Mouse (Mus musculus) intestine, embryonic 14.5 days (tissue): ENCODE measurements around the gene Cdc42ep1. TPM values are rescaled to one million over a fixed set of nuclear protein-coding genes. Genes with fewer than 3 reads are reported as not detected.
A peak's percentile ranks its signal among the peaks of the same experiment; 100 is the strongest.

Experiments
- ATAC-seq: fragments of 200-750 bp; cut with Nextera tagmentation; replicated peaks from 2 replicates; pipeline ENCODE4 v1.8.0; 2017; ENCODE audit warnings: low read depth, moderate number of reproducible peaks, moderate TSS enrichment, moderate library complexity; ENCODE audit not compliant: low FRiP score, low TSS enrichment
- DNase-seq: peaks from one replicate; pipeline ENCODE4 v3.0.0-alpha.2; 2018; ENCODE audit warnings: low spot score
- H3K27ac ChIP-seq: fragments of 300-500 bp; sonication (generic); 2 replicates; pipeline ENCODE4 v1.5.1; 2014; ENCODE audit warnings: low read depth, mild to moderate bottlenecking, control low read depth
- H3K27me3 ChIP-seq: fragments of 300-500 bp; sonication (generic); replicated peaks from 2 replicates; pipeline ENCODE4 v1.6.1; 2014; ENCODE audit warnings: low read length, control low read depth; ENCODE audit not compliant: control insufficient read depth, insufficient read depth
- H3K36me3 ChIP-seq: fragments of 300-500 bp; sonication (generic); 2 replicates; pipeline ENCODE4 v1.6.1; 2014; ENCODE audit warnings: low read length, control low read depth; ENCODE audit not compliant: control insufficient read depth, insufficient read depth
- H3K4me1 ChIP-seq: fragments of 300-500 bp; sonication (generic); replicated peaks from 2 replicates; pipeline ENCODE4 v1.6.1; 2014; ENCODE audit warnings: low read length, control low read depth, mixed read lengths; ENCODE audit not compliant: control insufficient read depth, insufficient read depth
- H3K4me2 ChIP-seq: fragments of 300-500 bp; sonication (generic); 2 replicates; pipeline ENCODE4 v1.6.1; 2014; ENCODE audit warnings: low read length
- H3K4me3 ChIP-seq: fragments of 300-500 bp; sonication (generic); 2 replicates; pipeline ENCODE4 v1.5.1; 2014; ENCODE audit warnings: low read depth, low read length, control low read depth, mixed read lengths
- H3K9ac ChIP-seq: fragments of 300-500 bp; sonication (generic); 2 replicates; pipeline ENCODE4 v1.6.1; 2014; ENCODE audit warnings: mild to moderate bottlenecking, low read length
- H3K9me3 ChIP-seq: fragments of 300-500 bp; sonication (generic); 2 replicates; pipeline ENCODE4 v1.6.1; 2016; ENCODE audit warnings: low read length, control low read depth; ENCODE audit not compliant: control insufficient read depth
- WGBS: fragments of 180-500 bp; shearing (Covaris S2); extraction: QIAGEN DNeasy Blood & Tissue Kit; methylation state at CpG from one replicate; pipeline ENCODE4 v1.1.7; 2014; 5-methylcytosine and 5-hydroxymethylcytosine counted together
- polyA plus RNA-seq: library from polyadenylated mRNA; unstranded; fragments of >200 nt; fragmentation: Nextera tagmentation; extraction: Ambion mirVana; gene quantifications from 2 replicates; pipeline ENCODE4 v1.2.1, GENCODE M21; 2014

The Cdc42ep1 gene
- polyA plus RNA-seq, 1 experiment from 2014 or later: 45.7 TPM

GRCm38 (mm10) chr15:78815314-78816073, 26.9 kb upstream of the Cdc42ep1 start:
- Histone ChIP-seq H3K4me1 (peaks cover 5% of the 10 kb centered on the region; the same call in 1 of the 2 replicates), H3K27me3 (no peaks in the 10 kb centered on the region), H3K9ac (no peak overlapping the region), H3K4me3 (no peak overlapping the region), H3K4me2 (no peak overlapping the region), H3K36me3 (no peaks in the 10 kb centered on the region), H3K9me3 (no peaks in the 10 kb centered on the region), H3K27ac (no peak overlapping the region)
- 37% methylated on average over 11 of the region's 11 CpGs for WGBS
- DNase-seq (no peak), ATAC-seq (peak; percentile 81)

GRCm38 (mm10) chr15:78816074-78816391, 26.4 kb upstream of the Cdc42ep1 start:
- Histone ChIP-seq H3K4me2 (no peak overlapping the region), H3K27ac (no peak overlapping the region), H3K27me3 (no peaks in the 10 kb centered on the region), H3K36me3 (no peaks in the 10 kb centered on the region), H3K9ac (no peak overlapping the region), H3K9me3 (no peaks in the 10 kb centered on the region), H3K4me3 (no peak overlapping the region), H3K4me1 (peaks cover 5% of the 10 kb centered on the region; the same call in 1 of the 2 replicates)
- WGBS: 51% methylated on average over 6 of the region's 6 CpGs
- ATAC-seq: no peak
- no peak for DNase-seq

GRCm38 (mm10) chr15:78826213-78827204, 15.9 kb upstream of the Cdc42ep1 start:
- peaks cover 8% of the 10 kb centered on the region for H3K4me1 ChIP-seq
- H3K4me2 ChIP-seq: no peak overlapping the region
- H3K27ac ChIP-seq: no peak overlapping the region
- H3K36me3 ChIP-seq: no peaks in the 10 kb centered on the region
- H3K9ac ChIP-seq: no peak overlapping the region
- peak; percentile 87 for DNase-seq
- WGBS: 23% methylated on average over 28 of the region's 28 CpGs
- no peaks in the 10 kb centered on the region for H3K27me3 ChIP-seq
- peak; percentile 60 for ATAC-seq
- H3K9me3 ChIP-seq: no peaks in the 10 kb centered on the region
- H3K4me3 ChIP-seq: no peak overlapping the region

GRCm38 (mm10) chr15:78828315-78828714, 14.1 kb upstream of the Cdc42ep1 start:
- Histone ChIP-seq H3K4me2 (no peak overlapping the region), H3K27me3 (no peaks in the 10 kb centered on the region), H3K36me3 (no peaks in the 10 kb centered on the region), H3K4me1 (peaks cover 25% of the 10 kb centered on the region), H3K4me3 (no peak overlapping the region), H3K9ac (no peak overlapping the region), H3K9me3 (no peaks in the 10 kb centered on the region), H3K27ac (no peak overlapping the region)
- WGBS: 23% methylated on average over 5 of the region's 5 CpGs
- ATAC-seq (no peak), DNase-seq (peak; percentile 57)

- Histone ChIP-seq H3K4me3 (no peak overlapping the region), H3K9ac (no peak overlapping the region), H3K4me1 (peaks cover 34% of the 10 kb centered on the region), H3K9me3 (no peaks in the 10 kb centered on the region), H3K27ac (no peak overlapping the region), H3K27me3 (no peaks in the 10 kb centered on the region), H3K4me2 (no peak overlapping the region), H3K36me3 (no peaks in the 10 kb centered on the region)
- WGBS: 88% methylated on average over 1 of the region's 1 CpGs
- DNase-seq (no peak), ATAC-seq (no peak)
Measured at GRCm38 (mm10) chr15:78829636-78830035, 12.8 kb upstream of the Cdc42ep1 start.

GRCm38 (mm10) chr15:78830742-78831719, 11.4 kb upstream of the Cdc42ep1 start:
- Histone ChIP-seq H3K4me2 (no peak overlapping the region; the same call in 1 of the 2 replicates), H3K36me3 (no peaks in the 10 kb centered on the region), H3K9ac (no peak overlapping the region), H3K27ac (peak overlapping the region; percentile 91), H3K4me3 (no peak overlapping the region), H3K4me1 (peaks cover 48% of the 10 kb centered on the region), H3K9me3 (no peaks in the 10 kb centered on the region), H3K27me3 (no peaks in the 10 kb centered on the region)
- no peak for ATAC-seq
- peak; percentile 51 for DNase-seq
- WGBS: 55% methylated on average over 10 of the region's 10 CpGs

GRCm38 (mm10) chr15:78831720-78832657, 10.4 kb upstream of the Cdc42ep1 start:
- Histone ChIP-seq H3K36me3 (no peaks in the 10 kb centered on the region), H3K4me2 (peak overlapping the region; percentile 3), H3K27ac (peak overlapping the region; percentile 91), H3K9me3 (no peaks in the 10 kb centered on the region), H3K9ac (peak overlapping the region; percentile 5; the same call in 1 of the 2 replicates), H3K27me3 (no peaks in the 10 kb centered on the region), H3K4me3 (no peak overlapping the region), H3K4me1 (peaks cover 54% of the 10 kb centered on the region)
- peak; percentile 54 for ATAC-seq
- DNase-seq: peak; percentile 59
- 27% methylated on average over 17 of the region's 19 CpGs for WGBS
